Mouse (Mus musculus): ENCODE measurements around the gene Gp1ba. TPM values are rescaled to one million over a fixed set of nuclear protein-coding genes. Genes with fewer than 3 reads are reported as not detected.

Gp1ba gene
- polyA plus RNA-seq (2014; fragmentation: Nextera tagmentation; extraction: Ambion mirVana): 0.64 and 1.2 TPM in 2 replicates

GRCm38 (mm10) chr11:70638714-70639278, at the start of gene Gp1ba:
Gp1ba (plus strand) TSS chr11:70639122.
- H3K4me1 ChIP-seq (replicated peaks; ENCODE audit: control insufficient read depth, insufficient read depth, low read length): no peaks in the 10 kb centered on the region
- no peak within 1 kb of the TSS for H3K27ac ChIP-seq (ENCODE audit: low read depth, low read length)
- WGBS: 51% methylated on average over 5 of the region's 5 CpGs
- DNase-seq (ENCODE audit: low spot score): no peak
- H3K9ac ChIP-seq (ENCODE audit: low read depth, low read length): no peak within 1 kb of the TSS
- H3K4me3 ChIP-seq (ENCODE audit: low read depth, low read length): no peak within 1 kb of the TSS
- ATAC-seq (ENCODE audit: low FRiP score): no peak
- no peak within 1 kb of the TSS for H3K4me2 ChIP-seq (replicated peaks; ENCODE audit: low read depth, low read length)
- no peaks in the 10 kb centered on the region for H3K36me3 ChIP-seq (ENCODE audit: control insufficient read depth, insufficient read depth, low read length)
- H3K27me3 ChIP-seq (ENCODE audit: control insufficient read depth, insufficient read depth, low read length): no peaks in the 10 kb centered on the region
- no peaks in the 10 kb centered on the region for H3K9me3 ChIP-seq (ENCODE audit: control insufficient read depth, low read length)

GRCm38 (mm10) chr11:70591733-70592132, 47.2 kb upstream of the Gp1ba start:
- Histone ChIP-seq H3K9me3 (ENCODE audit: control insufficient read depth, low read length) (no peaks in the 10 kb centered on the region), H3K4me3 (ENCODE audit: low read depth, low read length) (no peak overlapping the region), H3K9ac (ENCODE audit: low read depth, low read length) (no peak overlapping the region), H3K27me3 (ENCODE audit: control insufficient read depth, insufficient read depth, low read length) (no peaks in the 10 kb centered on the region), H3K4me2 (replicated peaks; ENCODE audit: low read depth, low read length) (no peak overlapping the region), H3K27ac (ENCODE audit: low read depth, low read length) (no peak overlapping the region), H3K4me1 (replicated peaks; ENCODE audit: control insufficient read depth, insufficient read depth, low read length) (no peaks in the 10 kb centered on the region), H3K36me3 (ENCODE audit: control insufficient read depth, insufficient read depth, low read length) (no peaks in the 10 kb centered on the region)
- 97% methylated on average over 1 of the region's 1 CpGs for whole genome bisulfite sequencing
- ATAC-seq (ENCODE audit: low FRiP score): no peak
- DNase-seq (ENCODE audit: low spot score): no peak

- no peaks in the 10 kb centered on the region for H3K4me1 ChIP-seq (replicated peaks; ENCODE audit: control insufficient read depth, insufficient read depth, low read length)
- ATAC-seq (ENCODE audit: low FRiP score) (no peak), DNase-seq (ENCODE audit: low spot score) (no peak)
- no peak overlapping the region for H3K9ac ChIP-seq (ENCODE audit: low read depth, low read length)
- H3K27me3 ChIP-seq (ENCODE audit: control insufficient read depth, insufficient read depth, low read length): no peaks in the 10 kb centered on the region
- H3K9me3 ChIP-seq (ENCODE audit: control insufficient read depth, low read length): no peaks in the 10 kb centered on the region
- H3K4me2 ChIP-seq (replicated peaks; ENCODE audit: low read depth, low read length): no peak overlapping the region
- H3K27ac ChIP-seq (ENCODE audit: low read depth, low read length): no peak overlapping the region
- H3K4me3 ChIP-seq (ENCODE audit: low read depth, low read length): no peak overlapping the region
- WGBS: 84% methylated on average over 15 of the region's 15 CpGs
- H3K36me3 ChIP-seq (ENCODE audit: control insufficient read depth, insufficient read depth, low read length): no peaks in the 10 kb centered on the region
These were observed 44.5 kb upstream of the Gp1ba start for GRCm38 (mm10) chr11:70594253-70594989.

GRCm38 (mm10) chr11:70595638-70596037, 43.3 kb upstream of the Gp1ba start:
- Histone ChIP-seq H3K27ac (ENCODE audit: low read depth, low read length) (no peak overlapping the region), H3K4me1 (replicated peaks; ENCODE audit: control insufficient read depth, insufficient read depth, low read length) (no peaks in the 10 kb centered on the region), H3K36me3 (ENCODE audit: control insufficient read depth, insufficient read depth, low read length) (no peaks in the 10 kb centered on the region), H3K4me2 (replicated peaks; ENCODE audit: low read depth, low read length) (no peak overlapping the region), H3K9me3 (ENCODE audit: control insufficient read depth, low read length) (no peaks in the 10 kb centered on the region), H3K4me3 (ENCODE audit: low read depth, low read length) (no peak overlapping the region), H3K27me3 (ENCODE audit: control insufficient read depth, insufficient read depth, low read length) (no peaks in the 10 kb centered on the region), H3K9ac (ENCODE audit: low read depth, low read length) (no peak overlapping the region)
- 86% methylated on average over 2 of the region's 2 CpGs for WGBS
- no peak for ATAC-seq (ENCODE audit: low FRiP score)
- no peak for DNase-seq (ENCODE audit: low spot score)

- no peak overlapping the region for H3K4me3 ChIP-seq (ENCODE audit: low read depth, low read length)
- H3K9me3 ChIP-seq (ENCODE audit: control insufficient read depth, low read length): no peaks in the 10 kb centered on the region
- H3K36me3 ChIP-seq (ENCODE audit: control insufficient read depth, insufficient read depth, low read length): no peaks in the 10 kb centered on the region
- no peak; the same call in 1 of the 2 replicates for ATAC-seq (ENCODE audit: low FRiP score)
- no peak for DNase-seq (ENCODE audit: low spot score)
- WGBS: 61% methylated on average over 4 of the region's 4 CpGs
- H3K27me3 ChIP-seq (ENCODE audit: control insufficient read depth, insufficient read depth, low read length): no peaks in the 10 kb centered on the region
- H3K9ac ChIP-seq (ENCODE audit: low read depth, low read length): no peak overlapping the region
- peak overlapping the region; percentile 44; the same call in 1 of the 2 replicates for H3K27ac ChIP-seq (ENCODE audit: low read depth, low read length)
- H3K4me1 ChIP-seq (replicated peaks; ENCODE audit: control insufficient read depth, insufficient read depth, low read length): no peaks in the 10 kb centered on the region
- no peak overlapping the region for H3K4me2 ChIP-seq (replicated peaks; ENCODE audit: low read depth, low read length)
These were observed 42.8 kb upstream of the Gp1ba start for GRCm38 (mm10) chr11:70596094-70596493.

GRCm38 (mm10) chr11:70597301-70597700, 41.6 kb upstream of the Gp1ba start:
- ATAC-seq (ENCODE audit: low FRiP score) (no peak), DNase-seq (ENCODE audit: low spot score) (no peak)
- no peaks in the 10 kb centered on the region for H3K9me3 ChIP-seq (ENCODE audit: control insufficient read depth, low read length)
- H3K36me3 ChIP-seq (ENCODE audit: control insufficient read depth, insufficient read depth, low read length): no peaks in the 10 kb centered on the region
- 83% methylated on average over 6 of the region's 6 CpGs for WGBS
- no peaks in the 10 kb centered on the region for H3K4me1 ChIP-seq (replicated peaks; ENCODE audit: control insufficient read depth, insufficient read depth, low read length)
- H3K4me2 ChIP-seq (replicated peaks; ENCODE audit: low read depth, low read length): no peak overlapping the region
- no peak overlapping the region for H3K4me3 ChIP-seq (ENCODE audit: low read depth, low read length)
- H3K27ac ChIP-seq (ENCODE audit: low read depth, low read length): no peak overlapping the region
- no peak overlapping the region for H3K9ac ChIP-seq (ENCODE audit: low read depth, low read length)
- H3K27me3 ChIP-seq (ENCODE audit: control insufficient read depth, insufficient read depth, low read length): no peaks in the 10 kb centered on the region

- DNase-seq (ENCODE audit: low spot score) (no peak), ATAC-seq (ENCODE audit: low FRiP score) (no peak)
- no peaks in the 10 kb centered on the region for H3K36me3 ChIP-seq (ENCODE audit: control insufficient read depth, insufficient read depth, low read length)
- H3K4me2 ChIP-seq (replicated peaks; ENCODE audit: low read depth, low read length): no peak overlapping the region
- no peaks in the 10 kb centered on the region for H3K4me1 ChIP-seq (replicated peaks; ENCODE audit: control insufficient read depth, insufficient read depth, low read length)
- H3K9me3 ChIP-seq (ENCODE audit: control insufficient read depth, low read length): no peaks in the 10 kb centered on the region
- 85% methylated on average over 9 of the region's 9 CpGs for WGBS
- H3K9ac ChIP-seq (ENCODE audit: low read depth, low read length): no peak overlapping the region
- H3K27ac ChIP-seq (ENCODE audit: low read depth, low read length): no peak overlapping the region
- no peak overlapping the region for H3K4me3 ChIP-seq (ENCODE audit: low read depth, low read length)
- H3K27me3 ChIP-seq (ENCODE audit: control insufficient read depth, insufficient read depth, low read length): no peaks in the 10 kb centered on the region
These were observed 40.4 kb upstream of the Gp1ba start for GRCm38 (mm10) chr11:70598451-70598953.

- H3K4me3 ChIP-seq (ENCODE audit: low read depth, low read length): no peak overlapping the region
- DNase-seq (ENCODE audit: low spot score): peak; percentile 86
- H3K27me3 ChIP-seq (ENCODE audit: control insufficient read depth, insufficient read depth, low read length): no peaks in the 10 kb centered on the region
- H3K27ac ChIP-seq (ENCODE audit: low read depth, low read length): no peak overlapping the region
- WGBS: 68% methylated on average over 14 of the region's 14 CpGs
- H3K4me2 ChIP-seq (replicated peaks; ENCODE audit: low read depth, low read length): no peak overlapping the region
- H3K36me3 ChIP-seq (ENCODE audit: control insufficient read depth, insufficient read depth, low read length): peaks cover 11% of the 10 kb centered on the region; the same call in 1 of the 2 replicates
- no peak overlapping the region for H3K9ac ChIP-seq (ENCODE audit: low read depth, low read length)
- no peak for ATAC-seq (ENCODE audit: low FRiP score)
- H3K9me3 ChIP-seq (ENCODE audit: control insufficient read depth, low read length): no peaks in the 10 kb centered on the region
- no peaks in the 10 kb centered on the region for H3K4me1 ChIP-seq (replicated peaks; ENCODE audit: control insufficient read depth, insufficient read depth, low read length)
These were observed 33.8 kb upstream of the Gp1ba start for GRCm38 (mm10) chr11:70605024-70605566.

All from hindbrain, embryonic 11.5 days (tissue).